Mouse (Mus musculus): Measurements from ENCODE around the gene Adipoq. TPM values are rescaled to one million over a fixed set of nuclear protein-coding genes. Genes with fewer than 3 reads are reported as not detected.
"Not testable (repeated sequence)": the region's sequence is repeated elsewhere in the genome, so short reads cannot be mapped to it uniquely, and the experiment has no call there.

Adipoq gene
- polyA plus RNA-seq (2014; fragmentation: Nextera tagmentation; extraction: Ambion mirVana), result not detected in 2 replicates

GRCm38 (mm10) chr16:23146280-23146679 is at the start of gene Adipoq:
TSS of gene Adipoq (plus strand) at chr16:23146536.
- no peak for ATAC-seq (replicated peaks; ENCODE audit: low FRiP score, low TSS enrichment, low read depth)
- H3K27me3 ChIP-seq (replicated peaks; ENCODE audit: control insufficient read depth, insufficient read depth, low read length), result no peaks in the 10 kb centered on the region
- no peak within 1 kb of the TSS for H3K27ac ChIP-seq (ENCODE audit: low read depth)
- no peaks in the 10 kb centered on the region for H3K9me3 ChIP-seq (ENCODE audit: control insufficient read depth, low read length)
- DNase-seq (ENCODE audit: low spot score), result no peak
- H3K9ac ChIP-seq (ENCODE audit: low read length), result no peak within 1 kb of the TSS
- no peaks in the 10 kb centered on the region for H3K4me1 ChIP-seq (replicated peaks; ENCODE audit: control insufficient read depth, insufficient read depth, low read length)
- H3K4me2 ChIP-seq (ENCODE audit: low read length), result no peak within 1 kb of the TSS
- H3K4me3 ChIP-seq (ENCODE audit: low read depth, low read length), result no peak within 1 kb of the TSS
- WGBS, result 90% methylated on average over 3 of the region's 3 CpGs
- no peaks in the 10 kb centered on the region for H3K36me3 ChIP-seq (ENCODE audit: control insufficient read depth, insufficient read depth, low read length)

- H3K27me3 ChIP-seq (replicated peaks; ENCODE audit: control insufficient read depth, insufficient read depth, low read length); ATAC-seq (replicated peaks; ENCODE audit: low FRiP score, low TSS enrichment, low read depth); H3K4me3 ChIP-seq (ENCODE audit: low read depth, low read length): not testable (repeated sequence)
Observed at GRCm38 (mm10) chr16:23096886-23097285, 49.5 kb upstream of the Adipoq start.

DNA sequence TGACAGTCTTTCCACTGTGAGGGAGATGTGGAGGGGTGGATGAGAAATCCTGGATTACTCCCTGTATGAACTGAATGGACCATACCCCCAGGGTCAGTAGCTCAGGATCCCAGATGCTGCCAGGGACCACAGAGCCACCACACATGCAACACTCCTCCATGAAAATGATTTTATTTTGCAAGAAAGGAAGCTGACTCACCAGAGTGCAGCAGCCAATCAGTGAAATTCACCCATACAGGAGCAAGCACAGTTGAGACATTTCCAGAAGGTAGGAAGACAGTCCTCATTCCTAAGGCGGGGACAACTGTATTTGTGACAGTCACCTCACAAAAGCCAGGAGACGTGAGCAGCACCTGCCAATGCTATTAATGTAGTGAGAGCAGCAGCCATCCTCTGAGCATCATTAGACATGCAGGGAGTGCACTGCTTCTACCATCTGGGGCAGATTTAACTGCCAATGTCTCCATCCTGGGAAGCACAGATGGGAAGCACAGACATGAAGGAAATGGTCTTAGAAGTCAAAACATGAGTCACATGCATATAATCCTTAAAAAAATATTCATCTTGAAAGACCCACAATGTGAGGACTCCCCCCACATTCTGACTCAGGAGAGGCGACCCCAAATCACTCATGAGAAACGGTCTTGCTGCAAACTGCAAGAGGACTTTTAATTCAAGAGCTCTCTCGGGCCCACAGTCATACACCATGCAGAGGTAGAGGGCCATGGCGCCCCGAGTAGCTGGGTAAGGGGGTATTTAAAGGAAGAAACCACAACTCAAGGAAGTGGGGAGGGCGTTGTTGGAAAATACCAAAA is 48.8 kb upstream of the Adipoq start:
- not testable (repeated sequence) for ATAC-seq (replicated peaks; ENCODE audit: low FRiP score, low TSS enrichment, low read depth); H3K9me3 ChIP-seq (ENCODE audit: control insufficient read depth, low read length); DNase-seq (ENCODE audit: low spot score); H3K9ac ChIP-seq (ENCODE audit: low read length); H3K27ac ChIP-seq (ENCODE audit: low read depth); H3K4me1 ChIP-seq (replicated peaks; ENCODE audit: control insufficient read depth, insufficient read depth, low read length); H3K4me3 ChIP-seq (ENCODE audit: low read depth, low read length); H3K4me2 ChIP-seq (ENCODE audit: low read length); H3K36me3 ChIP-seq (ENCODE audit: control insufficient read depth, insufficient read depth, low read length); H3K27me3 ChIP-seq (replicated peaks; ENCODE audit: control insufficient read depth, insufficient read depth, low read length)
- WGBS, result 85% methylated on average over 8 of the region's 8 CpGs

More at GRCm38 (mm10) chr16:23096886-23097285, 49.5 kb upstream of the Adipoq start:
- not testable (repeated sequence) for DNase-seq (ENCODE audit: low spot score); H3K9ac ChIP-seq (ENCODE audit: low read length); H3K4me1 ChIP-seq (replicated peaks; ENCODE audit: control insufficient read depth, insufficient read depth, low read length); H3K27ac ChIP-seq (ENCODE audit: low read depth); H3K4me2 ChIP-seq (ENCODE audit: low read length); H3K9me3 ChIP-seq (ENCODE audit: control insufficient read depth, low read length); H3K36me3 ChIP-seq (ENCODE audit: control insufficient read depth, insufficient read depth, low read length)
- WGBS, result 83% methylated on average over 1 of the region's 1 CpGs

DNA sequence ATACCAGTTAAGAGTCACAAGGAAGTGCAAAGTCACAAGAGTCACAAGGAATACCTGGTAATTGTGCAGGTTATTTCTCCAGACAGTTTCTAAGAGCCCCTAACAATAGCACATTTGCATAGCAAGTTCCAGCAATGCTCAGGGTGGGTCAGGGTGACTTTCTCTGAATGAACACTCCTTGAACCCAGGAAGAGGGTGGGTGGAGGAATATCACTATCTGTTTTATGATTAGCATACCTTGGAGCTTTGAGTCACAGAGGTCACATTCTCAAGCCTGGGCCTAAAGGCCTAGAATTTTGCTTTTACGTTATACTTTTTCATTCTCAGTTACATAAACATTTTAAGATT is 48.3 kb upstream of the Adipoq start:
- not testable (repeated sequence) for H3K9me3 ChIP-seq (ENCODE audit: control insufficient read depth, low read length); H3K9ac ChIP-seq (ENCODE audit: low read length); DNase-seq (ENCODE audit: low spot score); H3K4me1 ChIP-seq (replicated peaks; ENCODE audit: control insufficient read depth, insufficient read depth, low read length); ATAC-seq (replicated peaks; ENCODE audit: low FRiP score, low TSS enrichment, low read depth); H3K4me2 ChIP-seq (ENCODE audit: low read length); H3K4me3 ChIP-seq (ENCODE audit: low read depth, low read length); H3K36me3 ChIP-seq (ENCODE audit: control insufficient read depth, insufficient read depth, low read length); H3K27ac ChIP-seq (ENCODE audit: low read depth); H3K27me3 ChIP-seq (replicated peaks; ENCODE audit: control insufficient read depth, insufficient read depth, low read length)
- 97% methylated on average over 1 of the region's 1 CpGs for WGBS

DNA sequence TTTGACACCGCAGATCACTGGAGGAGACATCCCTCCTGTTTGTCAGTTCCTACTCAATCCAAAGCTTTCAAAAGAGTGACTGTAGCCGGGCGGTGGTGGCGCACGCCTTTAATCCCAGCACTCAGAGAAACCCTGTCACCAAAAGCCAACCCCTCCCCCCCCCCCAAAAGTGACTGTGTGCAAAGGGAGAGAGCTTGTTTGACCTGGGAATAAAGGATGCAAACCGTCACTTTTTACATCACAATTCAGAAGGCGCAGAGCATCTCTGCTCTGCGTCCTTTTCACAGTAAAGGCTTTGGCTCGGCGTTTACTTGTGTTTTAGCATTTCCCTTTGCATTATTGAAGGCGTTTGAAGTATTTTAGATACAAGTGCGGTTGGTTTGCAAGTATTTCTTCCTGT is 46.7 kb upstream of the Adipoq start:
- WGBS, result 24% methylated on average over 12 of the region's 12 CpGs
- Histone ChIP-seq H3K36me3 (ENCODE audit: control insufficient read depth, insufficient read depth, low read length) (no peaks in the 10 kb centered on the region), H3K4me1 (replicated peaks; ENCODE audit: control insufficient read depth, insufficient read depth, low read length) (peaks cover 8% of the 10 kb centered on the region), H3K27me3 (replicated peaks; ENCODE audit: control insufficient read depth, insufficient read depth, low read length) (no peaks in the 10 kb centered on the region), H3K4me2 (ENCODE audit: low read length) (peak overlapping the region; percentile 71), H3K27ac (ENCODE audit: low read depth) (no peak overlapping the region; the same call in 1 of the 2 replicates), H3K4me3 (ENCODE audit: low read depth, low read length) (peak overlapping the region; percentile 36), H3K9me3 (ENCODE audit: control insufficient read depth, low read length) (no peaks in the 10 kb centered on the region), H3K9ac (ENCODE audit: low read length) (peak overlapping the region; percentile 52)
- ATAC-seq (replicated peaks; ENCODE audit: low FRiP score, low TSS enrichment, low read depth) (no peak), DNase-seq (ENCODE audit: low spot score) (no peak)

- Histone ChIP-seq H3K27me3 (replicated peaks; ENCODE audit: control insufficient read depth, insufficient read depth, low read length) (no peaks in the 10 kb centered on the region), H3K36me3 (ENCODE audit: control insufficient read depth, insufficient read depth, low read length) (no peaks in the 10 kb centered on the region), H3K4me1 (replicated peaks; ENCODE audit: control insufficient read depth, insufficient read depth, low read length) (peaks cover 8% of the 10 kb centered on the region), H3K4me2 (ENCODE audit: low read length) (peak overlapping the region; percentile 71), H3K9ac (ENCODE audit: low read length) (peak overlapping the region; percentile 52), H3K9me3 (ENCODE audit: control insufficient read depth, low read length) (no peaks in the 10 kb centered on the region), H3K4me3 (ENCODE audit: low read depth, low read length) (peak overlapping the region; percentile 36), H3K27ac (ENCODE audit: low read depth) (peak overlapping the region; percentile 47; the same call in 1 of the 2 replicates)
- DNase-seq (ENCODE audit: low spot score) (peak; percentile 82), ATAC-seq (replicated peaks; ENCODE audit: low FRiP score, low TSS enrichment, low read depth) (peak; percentile 80)
- WGBS, result 2% methylated on average over 9 of the region's 9 CpGs
Observed at GRCm38 (mm10) chr16:23100099-23100575, 46.2 kb upstream of the Adipoq start.

DNA sequence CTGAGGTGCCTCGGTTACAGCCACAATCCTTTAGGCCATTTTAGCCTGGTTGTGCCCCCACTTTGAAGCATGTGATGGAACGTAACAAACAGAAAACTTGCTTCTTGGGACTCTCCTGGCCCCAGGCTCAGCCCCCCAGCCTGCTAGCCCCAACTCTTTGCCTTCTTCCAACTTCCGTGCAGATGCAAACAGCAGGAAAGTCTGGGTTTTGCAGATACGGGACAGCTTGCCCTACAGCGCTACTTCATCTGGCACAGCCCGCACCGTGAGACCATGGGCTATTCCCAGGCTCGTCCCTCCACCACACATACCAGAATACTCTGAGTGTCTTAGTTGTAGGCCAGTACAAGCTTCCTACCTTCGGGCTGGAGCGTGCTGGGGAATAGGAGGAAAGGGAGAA is 45.7 kb upstream of the Adipoq start:
- ATAC-seq (replicated peaks; ENCODE audit: low FRiP score, low TSS enrichment, low read depth) (no peak), DNase-seq (ENCODE audit: low spot score) (peak; percentile 67)
- no peaks in the 10 kb centered on the region for H3K27me3 ChIP-seq (replicated peaks; ENCODE audit: control insufficient read depth, insufficient read depth, low read length)
- peaks cover 8% of the 10 kb centered on the region for H3K4me1 ChIP-seq (replicated peaks; ENCODE audit: control insufficient read depth, insufficient read depth, low read length)
- H3K4me3 ChIP-seq (ENCODE audit: low read depth, low read length), result peak overlapping the region; percentile 36
- no peaks in the 10 kb centered on the region for H3K9me3 ChIP-seq (ENCODE audit: control insufficient read depth, low read length)
- peak overlapping the region; percentile 71 for H3K4me2 ChIP-seq (ENCODE audit: low read length)
- WGBS, result 14% methylated on average over 10 of the region's 10 CpGs
- H3K9ac ChIP-seq (ENCODE audit: low read length), result peak overlapping the region; percentile 52
- H3K36me3 ChIP-seq (ENCODE audit: control insufficient read depth, insufficient read depth, low read length), result no peaks in the 10 kb centered on the region
- H3K27ac ChIP-seq (ENCODE audit: low read depth), result peak overlapping the region; percentile 47; the same call in 1 of the 2 replicates

GRCm38 (mm10) chr16:23102340-23103037 is 43.8 kb upstream of the Adipoq start:
- no peak for ATAC-seq (replicated peaks; ENCODE audit: low FRiP score, low TSS enrichment, low read depth)
- 10% methylated on average over 15 of the region's 15 CpGs for WGBS
- H3K27ac ChIP-seq (ENCODE audit: low read depth), result peak overlapping the region; percentile 24; the same call in 1 of the 2 replicates
- H3K9me3 ChIP-seq (ENCODE audit: control insufficient read depth, low read length), result no peaks in the 10 kb centered on the region
- peak overlapping the region; percentile 26 for H3K4me3 ChIP-seq (ENCODE audit: low read depth, low read length)
- peak overlapping the region; percentile 47 for H3K4me2 ChIP-seq (ENCODE audit: low read length)
- no peaks in the 10 kb centered on the region for H3K36me3 ChIP-seq (ENCODE audit: control insufficient read depth, insufficient read depth, low read length)
- no peaks in the 10 kb centered on the region for H3K27me3 ChIP-seq (replicated peaks; ENCODE audit: control insufficient read depth, insufficient read depth, low read length)
- peak overlapping the region; percentile 10; the same call in 1 of the 2 replicates for H3K9ac ChIP-seq (ENCODE audit: low read length)
- H3K4me1 ChIP-seq (replicated peaks; ENCODE audit: control insufficient read depth, insufficient read depth, low read length), result peaks cover 8% of the 10 kb centered on the region
- DNase-seq (ENCODE audit: low spot score), result no peak

All from intestine, embryonic 14.5 days (tissue).